Mouse (Mus musculus) neutrophil, adult 65 days (primary cell): ENCODE data around the gene Cnnm4. TPM values are rescaled to one million over a fixed set of nuclear protein-coding genes. Genes with fewer than 3 reads are reported as not detected.

Source experiments
- total RNA-seq: library from RNA; stranded (reverse); gene quantifications from 2 replicates; pipeline ENCODE4 v1.2.4, GENCODE M21; 2023

Cnnm4 gene
- total RNA-seq = 27.9 and 32.5 TPM in 2 replicates

GRCm38 (mm10) chr1:36471181-36472105 lies at the start of gene Cnnm4:
Cnnm4 (plus strand) TSS chr1:36471620.

GRCm38 (mm10) chr1:36444471-36445464 lies 26.7 kb upstream of the Cnnm4 start, which contains the start of gene Lman2l:
Lman2l (minus strand) TSS chr1:36445271.

GRCm38 (mm10) chr1:36511289-36512021 lies 40.0 kb downstream of the Cnnm4 start, which contains the start of gene Cnnm3:
Cnnm3 (plus strand) TSS chr1:36511867.

GRCm38 (mm10) chr1:36536783-36537182 lies 65.4 kb downstream of the Cnnm4 start, which contains the start of gene Ankrd23:
Ankrd23 (minus strand) TSS chr1:36536883.

GRCm38 (mm10) chr1:36539186-36539585 lies 67.8 kb downstream of the Cnnm4 start, which contains the start of gene Gm42417:
Gm42417 (minus strand) TSS chr1:36539429.

GRCm38 (mm10) chr1:36546888-36547471 lies 75.6 kb downstream of the Cnnm4 start, which contains the start of gene Ankrd39:
Ankrd39 (minus strand) TSS chr1:36547445.

Other genes with a start within 250 kb of the Cnnm4 start
- gene Uggt1, start 226.9 kb upstream of the Cnnm4 start, total RNA-seq = 54.4 and 68.0 TPM in 2 replicates
- gene Neurl3, start 196.9 kb upstream of the Cnnm4 start, total RNA-seq = 306 and 308 TPM in 2 replicates
- gene Arid5a, start 163.9 kb upstream of the Cnnm4 start, total RNA-seq = 112 and 142 TPM in 2 replicates
- 46.4 and 58.4 TPM in 2 replicates for gene Kansl3, start 102.4 kb upstream of the Cnnm4 start, total RNA-seq
- not detected in 2 replicates for gene Fer1l5, start 99.3 kb upstream of the Cnnm4 start, total RNA-seq
- gene Lman2l, start 26.3 kb upstream of the Cnnm4 start, total RNA-seq = 31.8 and 42.1 TPM in 2 replicates
- 30.7 and 40.0 TPM in 2 replicates for gene Cnnm3, start 40.2 kb downstream of the Cnnm4 start, total RNA-seq
- 1.1 and 2.4 TPM in 2 replicates for gene Ankrd23, start 65.3 kb downstream of the Cnnm4 start, total RNA-seq
- gene Gm42417, start 67.8 kb downstream of the Cnnm4 start, total RNA-seq = 3.4 TPM in 1 of 2 replicates, not detected in the other
- gene Ankrd39, start 75.8 kb downstream of the Cnnm4 start, total RNA-seq = 6.4 and 6.7 TPM in 2 replicates
- gene Sema4c, start 86.7 kb downstream of the Cnnm4 start, total RNA-seq = 0.68 and 0.79 TPM in 2 replicates
- 0.44 and 0.93 TPM in 2 replicates for gene Fam178b, start 211.6 kb downstream of the Cnnm4 start, total RNA-seq
- gene Cox5b, start 219.8 kb downstream of the Cnnm4 start, total RNA-seq = 197 and 210 TPM in 2 replicates
- not detected in 2 replicates for gene 4933424G06Rik, start 238.5 kb downstream of the Cnnm4 start, total RNA-seq
- gene Actr1b, start 242.8 kb downstream of the Cnnm4 start, total RNA-seq = 55.4 and 68.4 TPM in 2 replicates